Mouse (Mus musculus): ENCODE measurements around the gene Tsks.

Gene Tsks

DNA sequence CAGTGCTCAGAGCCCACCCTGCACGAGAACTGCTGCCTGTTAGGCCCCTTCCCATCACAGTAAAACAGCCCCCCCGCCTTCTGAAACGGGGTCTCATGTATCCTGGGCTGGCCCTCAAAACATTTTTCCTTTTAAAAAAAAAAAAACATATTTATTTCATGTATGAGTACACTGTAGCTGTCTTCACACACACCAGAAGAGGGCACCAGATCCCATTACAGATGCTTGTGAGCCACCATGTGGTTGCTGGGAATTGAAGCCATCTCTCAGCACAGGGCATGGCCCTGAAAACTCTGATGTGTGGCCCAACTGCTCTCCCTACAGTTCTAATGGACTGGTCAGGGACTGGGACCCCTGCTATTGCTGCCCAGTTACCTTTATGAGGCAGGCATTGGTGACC, 35.3 kb downstream of the Tsks start:
- DNase-seq (ENCODE audit: low spot score) = no peak

DNA sequence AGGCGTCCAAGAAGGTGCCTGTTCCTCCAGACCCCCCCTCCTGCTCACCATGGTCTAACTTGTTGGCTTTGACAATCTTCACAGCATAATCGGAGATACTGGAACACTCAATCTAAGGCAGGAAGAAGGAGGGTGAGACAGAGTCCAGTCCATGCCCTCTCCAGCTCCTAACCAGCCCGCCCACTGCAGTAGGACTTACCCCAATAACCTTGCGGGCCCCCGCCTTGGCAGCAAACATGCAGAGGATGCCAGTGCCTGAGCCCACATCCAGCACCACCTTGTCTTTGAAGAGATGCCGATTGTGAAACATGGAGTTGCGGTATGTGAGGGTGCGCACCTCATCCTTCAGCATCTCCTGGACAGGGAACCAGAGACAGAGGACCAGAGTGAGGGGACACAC, 38.5 kb downstream of the Tsks start:
- DNase-seq (ENCODE audit: low spot score) = no peak

DNA sequence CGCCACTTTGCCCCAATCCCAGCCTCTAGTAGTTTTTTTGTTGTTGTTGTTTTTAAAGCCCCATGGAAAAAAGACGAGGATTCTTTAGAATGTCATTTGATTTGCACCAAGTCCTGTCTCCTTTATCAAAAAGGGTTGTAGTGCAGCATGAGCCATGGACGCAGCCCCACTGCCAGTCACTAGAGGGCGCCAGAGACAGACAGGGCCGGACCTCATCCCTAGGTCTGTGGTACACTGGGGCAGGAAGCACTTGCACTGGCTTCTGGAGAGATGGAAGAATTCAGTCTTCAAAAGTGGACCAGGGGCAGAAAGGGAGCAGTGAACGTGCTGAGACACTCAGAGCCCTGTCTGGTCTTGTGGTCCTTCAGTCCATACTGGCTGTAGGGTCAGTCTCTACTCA, 40.1 kb downstream of the Tsks start:
- peak; percentile 83 for DNase-seq (ENCODE audit: low spot score)

DNA sequence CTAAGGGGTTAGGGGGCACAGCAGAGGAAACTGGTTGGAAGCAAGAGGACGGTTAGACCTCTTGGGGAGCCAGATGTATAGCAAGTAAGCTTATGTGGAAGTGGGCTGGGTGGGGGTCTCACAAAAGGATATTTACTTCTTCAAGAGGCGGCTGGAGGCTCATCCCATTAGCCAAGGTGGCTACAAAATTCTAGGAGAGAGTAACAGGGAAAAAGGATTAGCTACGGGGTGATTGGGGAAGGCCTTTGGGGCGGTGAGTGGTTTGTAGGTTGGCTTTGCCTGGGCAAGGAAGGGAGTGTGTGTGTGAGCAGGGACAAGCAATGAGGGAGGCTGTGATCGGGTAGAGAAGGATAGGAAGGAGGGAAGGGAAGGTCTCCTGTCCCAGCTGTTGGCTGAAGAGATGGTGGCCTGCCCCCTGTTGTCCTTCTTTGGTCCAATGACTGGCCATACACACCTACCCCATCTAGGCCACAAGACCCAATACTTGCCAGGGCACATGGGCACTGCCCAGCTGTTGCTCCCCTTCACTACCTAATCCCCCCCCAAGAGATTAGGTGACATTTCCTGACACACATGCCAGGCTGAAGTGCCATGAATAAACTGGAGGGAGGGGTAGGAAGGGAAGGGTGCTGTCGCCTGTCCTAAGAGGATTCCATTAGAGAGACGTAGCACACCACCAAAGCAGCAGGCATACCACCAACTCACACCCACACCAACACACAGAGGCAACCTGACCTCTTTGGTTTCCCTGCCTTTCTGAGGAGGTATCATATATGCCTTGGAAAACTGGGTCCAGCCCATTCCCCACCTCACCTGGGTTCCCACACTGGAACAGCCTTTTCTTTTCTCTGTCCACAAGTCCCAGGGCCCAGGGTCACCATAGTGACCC, 41.2 kb downstream of the Tsks start:
- DNase-seq (ENCODE audit: low spot score) = no peak

DNA sequence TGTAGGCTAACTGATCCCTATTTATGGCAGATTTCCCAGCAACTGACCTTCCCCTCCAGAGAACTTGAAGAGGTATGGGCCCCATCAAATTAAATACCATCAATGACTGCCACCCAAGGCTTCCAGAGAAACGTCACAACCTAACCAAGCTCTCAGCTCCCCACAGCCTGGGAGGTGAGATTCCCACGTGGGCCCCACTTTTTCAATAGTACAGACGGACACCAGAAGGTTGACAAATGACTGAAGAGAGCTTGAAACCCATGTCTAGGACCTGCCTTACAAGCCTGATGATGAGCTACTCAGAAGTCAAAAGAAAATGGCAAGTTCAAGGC, 41.8 kb downstream of the Tsks start:
- DNase-seq (ENCODE audit: low spot score) = no peak

DNA sequence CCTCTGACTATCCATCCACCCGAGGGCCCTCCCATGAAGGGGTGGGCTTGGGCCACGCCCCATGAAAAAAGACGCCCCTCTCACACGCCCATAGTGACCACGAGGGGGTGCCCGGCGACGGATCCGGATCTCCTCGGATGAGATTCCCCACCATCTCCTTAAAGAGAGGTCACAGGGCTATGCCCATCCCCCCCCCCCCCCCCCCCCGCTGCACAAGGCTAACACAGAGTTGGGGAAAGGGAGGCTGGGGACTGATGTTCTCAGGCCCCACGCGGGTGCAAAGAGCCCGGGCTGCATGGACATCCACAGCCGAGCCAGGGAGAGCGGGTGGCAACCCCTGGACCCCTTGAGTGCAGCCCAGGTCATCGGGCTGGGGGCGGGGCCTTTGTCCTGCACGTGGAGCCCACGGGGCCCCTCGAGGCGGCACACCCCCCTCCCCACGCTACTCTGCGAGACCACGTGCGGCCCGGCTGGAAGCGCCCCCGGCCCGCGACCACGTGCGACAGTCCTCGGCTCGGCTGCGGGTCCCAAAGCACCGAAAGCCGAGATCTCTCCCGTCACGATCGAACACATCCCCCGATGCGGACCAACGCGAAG, 42.7 kb downstream of the Tsks start:
- DNase-seq (ENCODE audit: low spot score) = peak; percentile 78

GRCm38 (mm10) chr7:44986192-44986878, 43.3 kb downstream of the Tsks start, which contains the start of gene Prmt1:
Gene Prmt1, minus strand, starts transcription at chr7:44986568.
- peak; percentile 98 for DNase-seq (ENCODE audit: low spot score)

DNA sequence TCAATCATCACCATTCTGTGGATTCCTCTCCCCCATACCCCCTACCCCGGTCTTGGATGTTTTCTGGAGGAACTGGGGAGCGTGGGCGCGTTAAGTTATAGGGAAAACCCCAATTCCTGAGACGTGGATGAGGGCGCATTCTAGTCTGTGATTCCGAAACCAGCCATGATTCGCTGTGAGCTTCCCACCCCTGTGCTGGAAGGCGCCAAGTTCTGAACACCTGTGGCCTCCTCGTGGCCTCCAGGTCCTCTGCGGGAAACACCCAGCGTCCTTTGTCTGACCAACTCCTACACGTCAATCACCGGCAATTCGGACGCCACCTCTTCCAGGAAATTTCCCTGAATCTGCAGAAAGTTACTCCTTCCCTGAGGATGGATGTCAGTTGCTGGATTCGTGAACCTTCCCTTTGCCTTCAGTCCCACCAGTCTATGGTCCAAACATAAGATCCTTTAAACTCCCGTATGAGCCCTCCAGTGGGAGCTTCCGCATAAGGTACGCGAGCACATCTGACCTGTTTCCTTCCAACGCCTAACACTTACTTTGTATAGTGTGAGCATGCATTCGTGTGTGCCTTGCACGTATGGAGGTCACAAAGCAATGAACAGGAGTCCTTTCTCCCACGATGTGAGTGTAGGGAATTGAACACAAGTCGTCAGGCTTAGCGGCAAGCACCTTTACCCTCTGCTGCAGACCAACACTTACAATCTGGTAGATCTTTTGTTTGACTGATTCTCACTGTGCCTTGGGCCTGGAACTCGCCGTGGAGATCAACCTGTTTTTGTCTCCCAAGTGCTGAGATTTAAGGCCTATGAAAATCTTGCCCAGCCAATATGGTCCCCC, 44.1 kb downstream of the Tsks start:
- no peak for DNase-seq (ENCODE audit: low spot score)

DNA sequence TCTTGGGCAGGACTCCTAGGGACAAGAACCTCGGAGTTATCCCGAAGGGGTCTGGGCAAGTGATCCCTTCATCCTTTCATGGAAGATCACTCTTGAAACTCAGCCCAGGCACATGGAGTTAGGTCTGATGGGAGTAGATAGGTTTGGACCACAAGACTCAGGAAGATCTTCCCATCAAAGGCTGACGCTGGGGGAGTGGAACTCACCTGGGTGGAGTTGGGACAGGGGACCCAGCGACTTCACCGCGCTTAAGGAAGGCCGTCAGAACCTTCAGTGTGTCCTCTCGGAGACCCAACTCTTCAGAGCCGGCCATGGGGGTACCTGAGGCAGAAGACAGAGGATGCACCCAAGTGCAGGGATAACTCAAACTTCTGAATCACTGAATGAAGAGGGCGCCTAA, 53.7 kb downstream of the Tsks start:
- DNase-seq (ENCODE audit: low spot score) = no peak

DNA sequence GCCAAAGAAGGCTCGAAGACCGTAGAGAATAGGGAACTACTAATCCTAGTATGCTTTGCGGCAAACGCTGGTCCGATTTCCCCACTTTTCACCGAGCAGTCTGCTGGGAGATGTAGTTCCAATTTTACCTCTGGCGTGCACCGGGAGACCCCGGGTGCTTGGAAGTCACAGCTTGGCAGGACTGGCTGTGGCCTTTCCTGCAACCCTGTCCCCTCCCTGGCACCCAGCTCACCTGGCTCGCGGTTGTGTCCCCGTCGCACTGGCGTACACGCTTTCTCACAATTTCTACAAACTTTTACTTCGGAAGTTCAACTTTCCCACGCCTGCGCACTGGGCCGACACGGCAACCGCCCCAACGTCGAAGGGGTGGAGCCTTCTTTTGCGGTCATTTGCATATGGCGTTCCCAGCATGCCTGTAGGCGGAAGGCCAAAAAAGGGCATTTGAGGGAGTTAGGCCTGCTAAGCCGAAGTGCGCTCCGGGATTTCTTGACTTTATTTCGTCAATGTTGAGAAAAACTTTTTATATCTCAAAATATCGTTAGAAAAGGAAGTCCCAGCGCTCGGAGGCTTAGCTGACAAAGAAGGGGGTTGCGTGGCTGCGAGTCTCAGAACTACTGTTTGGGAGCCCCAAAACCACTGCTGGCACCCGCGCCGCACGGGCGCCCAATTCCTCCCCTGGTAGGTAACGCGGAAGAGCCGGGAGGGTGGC, 54.4 kb downstream of the Tsks start, which contains the start of gene Irf3:
TSS of gene Irf3 (plus strand) at position 418 of the 709 bp plus-strand sequence.
- DNase-seq (ENCODE audit: low spot score) = peak; percentile 96

- DNase-seq (ENCODE audit: low spot score) = no peak
These were observed 55.0 kb downstream of the Tsks start for GRCm38 (mm10) chr7:44997940-44998428.

- DNase-seq (ENCODE audit: low spot score) = peak; percentile 73
These were observed 55.5 kb downstream of the Tsks start, which contains the start of gene Bcl2l12 for GRCm38 (mm10) chr7:44998501-44998955. Gene Bcl2l12, minus strand, starts transcription at chr7:44998712.

DNA sequence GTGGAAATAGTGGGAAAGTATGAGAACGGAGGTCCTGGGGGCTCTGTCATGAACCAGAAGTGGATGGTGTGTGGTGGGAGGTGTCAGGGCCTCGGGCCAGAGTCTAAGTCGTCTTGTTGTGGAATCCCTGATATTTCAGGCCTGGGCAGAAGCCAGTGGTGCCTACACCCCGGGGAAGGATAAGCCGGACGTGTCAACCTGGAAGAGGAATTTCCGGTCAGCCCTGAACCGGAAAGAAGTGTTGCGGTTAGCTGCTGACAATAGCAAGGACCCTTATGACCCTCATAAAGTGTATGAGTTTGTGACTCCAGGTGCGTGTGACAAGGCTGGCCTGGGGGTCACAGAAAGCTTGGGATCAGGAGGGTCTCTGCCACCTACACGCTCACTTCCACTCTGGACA, 56.7 kb downstream of the Tsks start:
- DNase-seq (ENCODE audit: low spot score) = no peak

- peak; percentile 30 for DNase-seq (ENCODE audit: low spot score)
These were observed 57.6 kb downstream of the Tsks start for GRCm38 (mm10) chr7:45000539-45001114.

GRCm38 (mm10) chr7:45002440-45002839, 59.4 kb downstream of the Tsks start:
- no peak for DNase-seq (ENCODE audit: low spot score)

DNA sequence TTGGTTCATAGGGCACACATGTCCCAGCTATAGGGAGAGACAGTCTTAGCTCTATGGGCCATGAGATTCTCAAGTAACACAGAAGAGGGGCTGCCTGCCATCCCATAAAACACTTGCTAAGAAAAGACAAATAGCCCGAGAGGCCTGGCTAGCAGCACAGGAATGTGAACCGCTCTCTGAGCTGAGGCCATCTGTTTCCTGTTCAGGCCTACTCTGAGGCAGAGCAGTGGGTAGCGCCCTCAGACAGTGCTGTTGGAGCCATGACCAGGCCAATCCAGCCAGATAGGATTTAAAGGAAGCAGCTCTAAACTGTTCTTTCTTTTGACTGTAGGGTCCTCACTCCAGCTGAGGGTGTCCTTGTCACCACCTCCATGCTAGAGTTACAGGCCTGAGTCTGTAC, 61.5 kb downstream of the Tsks start:
- no peak for DNase-seq (ENCODE audit: low spot score)

GRCm38 (mm10) chr7:45005321-45005992, 62.5 kb downstream of the Tsks start:
- DNase-seq (ENCODE audit: low spot score) = no peak

GRCm38 (mm10) chr7:45006503-45006902, 63.5 kb downstream of the Tsks start:
- no peak for DNase-seq (ENCODE audit: low spot score)

GRCm38 (mm10) chr7:45007141-45007540, 64.1 kb downstream of the Tsks start:
- no peak for DNase-seq (ENCODE audit: low spot score)
